Mouse (Mus musculus): ENCODE results near the gene Plxna1. TPM values are rescaled to one million over a fixed set of nuclear protein-coding genes. Genes with fewer than 3 reads are reported as not detected.

Plxna1 gene
- 34.0 and 36.0 TPM in 2 replicates for polyA plus RNA-seq (2012; rRNA removed)

GRCm38 (mm10) chr6:89362281-89363106 lies at the start of gene Plxna1:
Plxna1 (minus strand) TSS chr6:89362620.
- DNase-seq (ENCODE audit: low spot score): peak; percentile 63

GRCm38 (mm10) chr6:89409041-89409440 lies 46.6 kb upstream of the Plxna1 start:
- no peak for DNase-seq (ENCODE audit: low spot score)

- DNase-seq (ENCODE audit: low spot score): no peak
These were observed 45.8 kb upstream of the Plxna1 start for GRCm38 (mm10) chr6:89408259-89408658.

DNA sequence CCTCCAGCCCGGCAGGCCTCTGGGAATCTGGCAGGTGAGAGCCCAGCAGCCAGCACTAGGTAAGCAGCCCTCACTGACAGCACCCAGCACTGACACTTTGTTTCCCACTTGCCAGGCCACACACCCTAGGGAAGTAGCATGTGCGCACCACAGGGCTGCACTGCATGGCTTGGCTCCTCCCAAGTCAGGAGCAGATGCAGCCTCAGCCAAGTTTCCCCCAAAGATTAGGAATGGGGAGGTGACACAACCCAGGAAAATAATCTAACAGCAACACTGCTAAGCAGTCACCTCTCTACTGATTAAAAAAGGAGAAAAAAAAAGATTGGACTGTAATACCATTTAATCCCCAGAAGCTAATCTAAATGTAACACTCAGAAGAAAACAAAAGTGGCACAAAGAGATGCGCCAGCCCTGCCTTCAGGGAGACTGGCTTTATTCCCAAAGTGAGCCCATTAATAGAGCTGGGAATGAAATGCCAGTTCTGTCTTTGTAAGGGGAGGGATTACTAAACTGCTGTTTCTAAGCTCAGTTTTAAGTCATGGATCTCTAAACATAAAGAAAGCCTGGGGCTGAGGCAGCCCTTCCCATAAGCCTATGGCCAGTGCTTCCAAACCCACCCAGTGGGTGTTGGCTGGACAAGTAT lies 44.9 kb upstream of the Plxna1 start:
- DNase-seq (ENCODE audit: low spot score): no peak

- no peak for DNase-seq (ENCODE audit: low spot score)
These were observed 42.5 kb upstream of the Plxna1 start for GRCm38 (mm10) chr6:89404964-89405363.

DNA sequence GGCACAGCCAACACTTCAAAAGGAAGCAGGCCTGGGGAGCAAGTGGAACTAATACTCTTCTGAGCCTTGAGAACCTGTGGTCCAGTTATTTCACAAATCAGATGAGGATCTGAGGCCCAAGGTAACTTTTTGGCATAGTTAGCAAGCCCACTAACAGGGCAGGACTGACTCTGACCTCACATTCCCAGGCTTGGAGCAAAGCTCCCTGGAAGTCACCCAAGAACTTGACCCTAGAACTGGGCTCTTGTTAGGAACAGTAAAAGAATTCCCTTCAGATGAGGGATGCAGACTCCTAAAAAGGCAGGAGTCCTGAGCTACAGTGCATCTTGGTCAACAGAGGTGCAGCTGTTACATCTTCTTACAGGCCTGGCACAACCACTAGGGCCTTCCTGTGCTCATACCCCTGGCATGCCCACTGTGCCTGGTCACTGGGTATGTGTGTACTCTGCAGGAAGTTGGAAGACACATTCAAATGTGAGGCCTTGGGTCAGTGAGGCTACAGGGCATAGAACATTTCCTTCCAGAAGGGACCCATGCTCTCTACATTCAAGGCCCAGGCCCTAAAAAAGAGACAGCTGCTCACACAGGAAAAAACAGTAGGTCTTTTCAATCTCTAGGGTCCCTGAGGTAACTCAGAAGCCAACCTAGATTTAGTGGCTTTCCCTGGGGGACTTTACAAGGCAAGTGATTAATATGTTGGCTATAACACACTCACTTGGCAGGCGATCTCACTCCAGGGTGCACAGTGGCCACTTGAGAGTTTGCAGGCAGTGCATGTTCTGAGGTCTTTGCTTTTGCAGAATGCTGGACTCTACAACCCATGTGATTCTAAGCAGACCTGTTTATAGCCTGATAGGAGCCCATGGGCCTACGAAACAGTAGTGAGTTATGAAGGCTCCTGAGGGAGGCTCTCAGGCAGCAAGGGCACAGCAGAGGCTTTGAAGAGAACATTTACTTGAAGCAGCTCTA lies 41.1 kb upstream of the Plxna1 start:
- DNase-seq (ENCODE audit: low spot score): no peak

DNA sequence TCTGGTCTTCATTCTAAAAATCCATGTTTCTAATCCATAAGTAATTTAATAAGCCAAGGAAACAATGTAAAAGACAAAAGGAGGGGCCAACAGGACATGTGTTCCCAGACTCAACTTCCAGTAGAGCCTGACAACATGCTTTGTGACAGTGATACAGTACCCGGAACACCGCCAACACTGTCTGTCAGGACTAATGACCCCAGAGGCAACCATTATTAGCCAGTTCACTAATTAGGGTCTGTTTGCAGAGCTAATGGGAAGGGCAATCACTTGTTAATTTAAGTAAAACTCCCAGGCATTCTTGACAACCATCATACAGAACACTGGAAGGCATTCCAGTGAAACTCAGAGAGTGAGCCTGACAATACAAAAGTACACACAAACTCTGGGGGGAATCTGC lies 40.0 kb upstream of the Plxna1 start:
- DNase-seq (ENCODE audit: low spot score): no peak

DNA sequence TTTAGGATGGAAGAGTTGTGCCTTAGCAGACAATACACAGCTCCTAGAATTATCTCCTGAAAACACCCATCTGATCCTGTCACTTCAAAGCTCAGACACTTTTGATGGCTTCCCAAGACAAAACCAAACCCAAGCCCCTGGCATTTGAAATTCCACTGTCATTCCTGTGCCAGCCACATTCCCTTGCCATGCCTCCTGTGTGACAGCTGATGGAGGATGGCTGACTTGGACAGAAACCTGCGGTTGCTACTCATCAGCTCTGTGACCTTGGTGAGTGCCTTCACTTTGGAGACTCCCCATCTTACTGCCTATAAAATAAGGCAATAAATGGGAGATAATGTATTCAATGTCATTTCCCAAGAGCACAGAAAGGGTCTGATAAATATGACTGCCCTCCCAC lies 37.1 kb upstream of the Plxna1 start:
- no peak for DNase-seq (ENCODE audit: low spot score)

DNA sequence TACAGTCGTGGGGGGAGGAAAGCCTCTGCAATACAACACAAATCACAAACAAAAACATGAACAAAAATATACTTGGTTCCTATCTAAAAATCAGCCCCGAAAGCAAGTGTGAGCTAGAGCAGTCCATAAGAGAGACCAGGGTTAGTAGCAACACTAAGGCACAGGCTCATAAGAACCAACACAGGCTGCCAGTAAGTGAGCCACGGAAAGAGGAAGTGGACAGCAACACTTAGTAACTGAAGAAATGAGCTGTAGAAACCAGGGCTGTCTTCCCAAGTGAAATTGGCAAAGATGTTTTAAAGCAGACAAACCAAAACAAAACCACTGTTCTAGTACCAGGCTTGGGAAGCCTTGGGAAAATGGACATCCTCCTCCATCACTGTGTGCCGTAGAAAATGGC lies 35.5 kb upstream of the Plxna1 start:
- no peak for DNase-seq (ENCODE audit: low spot score)

- no peak for DNase-seq (ENCODE audit: low spot score)
These were observed 31.4 kb upstream of the Plxna1 start for GRCm38 (mm10) chr6:89393820-89394219.

DNA sequence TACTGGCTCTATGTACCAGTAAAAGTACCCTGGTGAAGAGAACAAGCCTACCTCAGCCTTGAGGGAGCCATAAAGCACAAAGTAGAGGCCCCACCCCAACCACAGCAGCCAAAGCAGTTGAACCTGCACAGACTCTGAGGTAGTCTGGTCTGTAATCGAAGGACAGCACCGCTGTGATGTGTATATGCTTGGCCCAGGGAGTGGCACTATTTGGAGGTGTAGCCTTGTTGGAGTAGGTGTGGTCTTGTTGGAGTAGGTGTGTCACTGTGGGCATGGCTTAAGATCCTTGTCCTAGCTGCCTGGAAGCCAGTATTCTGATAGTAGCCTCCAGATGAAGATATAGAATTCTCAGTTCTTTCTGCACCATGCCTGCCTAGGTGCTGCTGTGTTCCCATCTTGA lies 29.8 kb upstream of the Plxna1 start:
- no peak for DNase-seq (ENCODE audit: low spot score)

GRCm38 (mm10) chr6:89389771-89390170 lies 27.4 kb upstream of the Plxna1 start:
- no peak for DNase-seq (ENCODE audit: low spot score)

DNA sequence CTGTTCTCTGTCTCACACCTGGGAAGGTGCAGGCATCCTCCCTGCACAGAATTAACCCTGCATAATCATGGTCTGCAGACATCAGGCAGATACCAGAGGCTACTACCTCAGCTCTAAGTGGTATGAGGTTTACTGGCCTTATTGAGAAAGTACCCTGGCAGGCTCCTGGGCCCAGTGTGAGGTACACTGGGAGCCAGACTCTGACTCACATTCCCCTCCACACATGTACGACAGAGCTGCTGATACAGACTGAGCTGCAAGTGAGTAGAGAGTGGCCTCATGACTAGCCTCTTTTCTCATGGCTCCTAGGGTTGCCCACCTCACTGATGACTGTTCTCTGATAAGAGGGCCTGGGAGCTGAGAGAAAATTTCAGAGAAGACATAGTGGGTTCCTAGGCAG lies 24.5 kb upstream of the Plxna1 start:
- DNase-seq (ENCODE audit: low spot score): no peak

- no peak for DNase-seq (ENCODE audit: low spot score)
These were observed 22.3 kb upstream of the Plxna1 start for GRCm38 (mm10) chr6:89384699-89385098.

GRCm38 (mm10) chr6:89381851-89382250 lies 19.4 kb upstream of the Plxna1 start:
- no peak for DNase-seq (ENCODE audit: low spot score)

DNA sequence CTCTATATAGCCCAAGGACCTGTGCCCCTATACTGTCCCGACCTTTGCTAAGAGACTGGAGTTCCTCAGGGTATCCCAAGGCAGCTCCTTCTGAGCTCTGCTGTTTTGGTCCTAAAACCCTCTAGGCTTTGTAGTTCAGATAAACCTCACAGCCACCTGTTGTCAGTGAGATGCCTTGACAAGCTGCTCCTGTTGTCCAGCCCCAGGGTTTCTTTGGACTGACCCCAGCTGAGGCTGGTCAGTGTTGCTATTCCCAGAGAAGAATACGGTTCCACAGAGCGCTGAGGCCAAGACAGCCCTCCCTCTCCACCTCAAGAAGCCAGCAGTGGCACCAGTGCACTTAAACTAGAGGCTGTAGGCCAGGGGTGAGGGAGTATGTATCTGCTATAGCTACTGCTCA lies 18.8 kb upstream of the Plxna1 start:
- no peak for DNase-seq (ENCODE audit: low spot score)

DNA sequence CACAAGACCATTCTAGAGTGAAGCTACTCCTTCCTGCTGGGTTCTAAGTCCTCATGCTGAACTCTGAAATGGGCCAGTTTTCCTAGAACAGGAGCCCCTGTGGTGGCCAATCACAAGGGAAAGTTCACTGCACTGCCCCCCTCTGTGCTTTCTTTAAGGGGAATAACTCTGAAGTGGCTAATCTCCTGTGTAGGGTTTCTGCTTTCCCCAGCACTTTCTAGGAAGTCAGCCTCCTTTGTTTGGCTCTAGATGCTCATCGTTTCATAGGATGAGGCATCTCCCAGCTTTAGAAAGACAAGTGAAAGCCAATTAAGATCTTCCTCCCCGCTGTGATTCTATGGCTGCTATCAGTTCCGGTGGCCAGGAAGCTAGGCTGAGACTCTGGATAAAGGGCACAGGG lies 18.3 kb upstream of the Plxna1 start:
- no peak for DNase-seq (ENCODE audit: low spot score)

- DNase-seq (ENCODE audit: low spot score): no peak
These were observed 15.8 kb upstream of the Plxna1 start for GRCm38 (mm10) chr6:89378264-89378663.

DNA sequence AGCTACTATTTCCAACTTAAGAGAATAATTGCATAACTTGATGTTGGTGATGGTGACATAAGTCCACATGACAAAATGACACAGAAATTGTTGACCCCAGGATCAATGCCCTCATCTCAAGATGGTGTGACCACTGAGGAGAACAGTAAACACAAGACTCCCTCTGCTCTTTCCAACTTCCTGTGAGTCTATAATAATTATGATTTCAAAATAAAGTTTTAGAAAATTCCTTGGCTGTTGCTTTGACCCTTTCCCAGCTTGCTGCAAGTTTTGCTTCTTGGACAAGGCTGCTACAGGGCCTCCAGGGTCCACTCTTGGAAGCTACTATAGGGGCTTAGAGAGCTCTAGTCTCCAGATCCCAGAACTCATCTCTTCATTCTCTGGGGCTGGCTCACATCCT lies 6.4 kb upstream of the Plxna1 start:
- DNase-seq (ENCODE audit: low spot score): no peak

GRCm38 (mm10) chr6:89364342-89364741 lies 1.9 kb upstream of the Plxna1 start:
- no peak for DNase-seq (ENCODE audit: low spot score)

GRCm38 (mm10) chr6:89363107-89363451 lies 659 bp upstream of the Plxna1 start:
- no peak for DNase-seq (ENCODE audit: low spot score)
